Mouse (Mus musculus): ENCODE measurements around the gene Cic. TPM values are rescaled to one million over a fixed set of nuclear protein-coding genes. Genes with fewer than 3 reads are reported as not detected.

Cic gene
- polyA plus RNA-seq, 1 experiment from 2014 or later: 31.5 TPM

DNA sequence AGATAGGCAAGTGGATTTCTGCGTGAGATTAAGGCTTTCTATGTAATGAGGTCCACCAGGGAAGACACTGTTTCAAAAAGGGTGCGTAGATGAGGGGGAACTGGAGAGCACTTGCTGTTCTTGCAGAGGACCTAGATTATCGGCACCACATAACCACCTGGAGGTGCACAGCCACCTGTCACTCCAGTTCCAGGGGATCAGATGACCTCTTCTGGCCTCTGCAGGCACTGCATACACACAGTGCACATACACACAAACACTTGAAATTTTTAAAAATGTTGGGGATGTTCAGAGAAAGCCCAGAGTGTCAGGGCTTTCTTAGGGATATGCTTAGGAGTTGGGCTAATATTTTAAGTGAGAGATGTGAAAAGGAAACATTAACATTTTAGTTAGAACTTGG lies 22.4 kb downstream of the Cic start:
- Histone ChIP-seq H3K36me3 (ENCODE audit: control insufficient read depth, insufficient read depth, low read length) (peaks cover 75% of the 10 kb centered on the region), H3K4me3 (ENCODE audit: low read depth, low read length) (no peak overlapping the region), H3K9me3 (replicated peaks; ENCODE audit: control insufficient read depth, low read length) (no peaks in the 10 kb centered on the region; the same call in 1 of the 2 replicates), H3K27ac (ENCODE audit: low read depth, low read length) (no peak overlapping the region), H3K4me2 (no peak overlapping the region), H3K27me3 (ENCODE audit: control insufficient read depth, insufficient read depth, low read length) (no peaks in the 10 kb centered on the region), H3K9ac (ENCODE audit: low read depth, low read length) (no peak overlapping the region), H3K4me1 (ENCODE audit: control insufficient read depth, insufficient read depth, low read length) (peaks cover 11% of the 10 kb centered on the region)
- 88% methylated on average over 3 of the region's 3 CpGs for WGBS (ENCODE audit: insufficient replicate concordance)
- no peak for ATAC-seq (replicated peaks; ENCODE audit: insufficient number of reproducible peaks, low FRiP score, low TSS enrichment)

DNA sequence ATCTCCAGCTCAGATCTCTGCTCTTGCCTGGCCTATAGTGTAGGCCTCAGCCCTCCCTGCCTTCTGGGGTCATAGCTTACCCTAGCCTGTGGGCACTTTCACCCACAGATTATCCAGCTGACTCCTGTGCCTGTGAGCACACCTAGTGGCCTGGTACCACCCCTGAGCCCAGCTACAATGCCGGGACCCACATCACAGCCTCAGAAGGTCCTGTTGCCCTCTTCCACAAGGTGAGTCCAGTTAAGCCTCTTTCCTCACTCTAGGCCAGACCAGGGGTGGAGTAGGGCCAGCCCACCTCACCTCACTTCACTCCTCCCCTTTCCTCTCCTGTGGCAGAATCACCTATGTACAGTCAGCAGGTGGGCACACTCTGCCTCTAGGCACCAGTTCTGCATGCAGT lies 23.0 kb downstream of the Cic start:
- H3K27ac ChIP-seq (ENCODE audit: low read depth, low read length): no peak overlapping the region
- H3K27me3 ChIP-seq (ENCODE audit: control insufficient read depth, insufficient read depth, low read length): no peaks in the 10 kb centered on the region
- H3K4me2 ChIP-seq: no peak overlapping the region
- H3K9ac ChIP-seq (ENCODE audit: low read depth, low read length): no peak overlapping the region
- H3K4me1 ChIP-seq (ENCODE audit: control insufficient read depth, insufficient read depth, low read length): peaks cover 9% of the 10 kb centered on the region
- ATAC-seq (replicated peaks; ENCODE audit: insufficient number of reproducible peaks, low FRiP score, low TSS enrichment): no peak
- peaks cover 75% of the 10 kb centered on the region for H3K36me3 ChIP-seq (ENCODE audit: control insufficient read depth, insufficient read depth, low read length)
- H3K4me3 ChIP-seq (ENCODE audit: low read depth, low read length): no peak overlapping the region
- WGBS (ENCODE audit: insufficient replicate concordance): 92% methylated on average over 1 of the region's 1 CpGs
- no peaks in the 10 kb centered on the region; the same call in 1 of the 2 replicates for H3K9me3 ChIP-seq (replicated peaks; ENCODE audit: control insufficient read depth, low read length)

DNA sequence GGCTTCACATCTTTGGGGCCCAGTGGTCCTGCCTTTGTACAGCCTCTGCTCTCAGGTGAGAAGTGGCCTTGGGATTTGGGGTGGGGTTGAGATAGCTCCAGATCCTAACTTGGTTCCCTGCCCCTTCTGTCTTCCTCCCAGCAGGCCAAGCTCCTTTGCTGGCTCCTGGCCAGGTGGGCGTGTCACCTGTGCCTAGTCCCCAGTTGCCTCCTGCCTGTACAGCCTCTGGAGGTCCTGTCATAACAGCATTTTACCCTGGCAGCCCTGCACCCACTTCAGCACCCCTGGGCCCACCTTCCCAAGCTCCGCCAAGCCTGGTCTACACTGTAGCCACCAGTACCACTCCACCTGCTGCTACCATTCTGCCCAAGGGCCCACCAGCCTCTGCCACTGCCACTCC lies 23.4 kb downstream of the Cic start:
- Histone ChIP-seq H3K9me3 (replicated peaks; ENCODE audit: control insufficient read depth, low read length) (no peaks in the 10 kb centered on the region; the same call in 1 of the 2 replicates), H3K4me2 (no peak overlapping the region), H3K4me1 (ENCODE audit: control insufficient read depth, insufficient read depth, low read length) (peaks cover 9% of the 10 kb centered on the region), H3K27ac (ENCODE audit: low read depth, low read length) (no peak overlapping the region), H3K27me3 (ENCODE audit: control insufficient read depth, insufficient read depth, low read length) (no peaks in the 10 kb centered on the region), H3K9ac (ENCODE audit: low read depth, low read length) (no peak overlapping the region), H3K36me3 (ENCODE audit: control insufficient read depth, insufficient read depth, low read length) (peaks cover 72% of the 10 kb centered on the region), H3K4me3 (ENCODE audit: low read depth, low read length) (no peak overlapping the region)
- 94% methylated on average over 2 of the region's 2 CpGs for WGBS (ENCODE audit: insufficient replicate concordance)
- ATAC-seq (replicated peaks; ENCODE audit: insufficient number of reproducible peaks, low FRiP score, low TSS enrichment): peak; percentile 8; the same call in 1 of the 2 replicates

DNA sequence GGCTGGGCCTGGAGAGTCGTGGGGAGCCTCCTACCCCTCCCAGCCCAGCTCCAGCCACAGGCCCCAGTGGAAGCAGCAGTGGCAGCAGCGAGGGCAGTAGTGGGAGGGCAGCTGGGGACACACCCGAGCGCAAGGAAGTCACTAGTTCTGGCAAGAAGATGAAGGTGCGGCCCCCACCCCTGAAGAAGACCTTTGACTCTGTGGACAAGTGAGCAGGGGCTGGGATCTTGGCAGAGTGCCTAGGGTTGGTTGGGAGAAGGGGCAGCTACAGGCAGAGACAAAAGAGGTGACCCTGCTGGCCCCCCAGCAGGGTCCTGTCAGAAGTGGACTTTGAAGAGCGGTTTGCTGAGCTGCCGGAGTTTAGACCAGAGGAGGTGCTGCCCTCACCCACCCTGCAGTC lies 24.6 kb downstream of the Cic start:
- H3K9me3 ChIP-seq (replicated peaks; ENCODE audit: control insufficient read depth, low read length): no peaks in the 10 kb centered on the region; the same call in 1 of the 2 replicates
- no peak for ATAC-seq (replicated peaks; ENCODE audit: insufficient number of reproducible peaks, low FRiP score, low TSS enrichment)
- no peak overlapping the region for H3K9ac ChIP-seq (ENCODE audit: low read depth, low read length)
- H3K4me2 ChIP-seq: no peak overlapping the region
- H3K36me3 ChIP-seq (ENCODE audit: control insufficient read depth, insufficient read depth, low read length): peaks cover 61% of the 10 kb centered on the region
- peaks cover 18% of the 10 kb centered on the region for H3K4me1 ChIP-seq (ENCODE audit: control insufficient read depth, insufficient read depth, low read length)
- no peak overlapping the region for H3K27ac ChIP-seq (ENCODE audit: low read depth, low read length)
- H3K27me3 ChIP-seq (ENCODE audit: control insufficient read depth, insufficient read depth, low read length): no peaks in the 10 kb centered on the region
- WGBS (ENCODE audit: insufficient replicate concordance): 67% methylated on average over 7 of the region's 7 CpGs
- no peak overlapping the region for H3K4me3 ChIP-seq (ENCODE audit: low read depth, low read length)

DNA sequence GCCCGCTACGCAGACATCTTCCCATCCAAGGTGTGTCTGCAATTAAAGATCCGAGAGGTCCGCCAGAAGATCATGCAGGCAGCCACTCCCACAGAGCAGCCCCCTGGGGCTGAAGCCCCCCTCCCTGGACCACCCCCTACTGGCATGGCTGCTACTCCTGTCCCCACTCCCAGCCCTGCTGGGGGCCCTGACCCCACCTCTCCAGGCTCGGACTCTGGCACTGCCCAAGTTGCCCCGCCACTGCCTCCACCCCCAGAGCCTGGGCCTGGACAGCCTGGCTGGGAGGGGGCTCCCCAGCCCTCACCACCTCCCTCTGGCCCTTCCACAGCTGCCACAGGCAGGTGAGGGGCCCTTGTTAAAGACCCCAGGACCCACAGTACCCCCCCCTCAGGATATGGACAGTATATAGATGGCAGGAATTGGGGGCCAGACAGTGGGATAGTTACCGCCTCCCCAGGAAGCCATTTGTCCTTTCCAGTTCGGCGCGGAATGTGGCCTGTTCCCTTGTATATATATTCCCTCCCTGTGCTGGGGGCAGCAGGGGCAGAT lies 25.8 kb downstream of the Cic start:
- no peaks in the 10 kb centered on the region; the same call in 1 of the 2 replicates for H3K9me3 ChIP-seq (replicated peaks; ENCODE audit: control insufficient read depth, low read length)
- WGBS (ENCODE audit: insufficient replicate concordance): 80% methylated on average over 10 of the region's 10 CpGs
- peaks cover 51% of the 10 kb centered on the region for H3K36me3 ChIP-seq (ENCODE audit: control insufficient read depth, insufficient read depth, low read length)
- 0 out of 2 replicates have a peak overlapping the region, but pooled peaks have one; percentile 43 for H3K9ac ChIP-seq (ENCODE audit: low read depth, low read length)
- H3K27me3 ChIP-seq (ENCODE audit: control insufficient read depth, insufficient read depth, low read length): no peaks in the 10 kb centered on the region
- no peak overlapping the region for H3K4me3 ChIP-seq (ENCODE audit: low read depth, low read length)
- H3K27ac ChIP-seq (ENCODE audit: low read depth, low read length): peak overlapping the region; percentile 41; the same call in 1 of the 2 replicates
- ATAC-seq (replicated peaks; ENCODE audit: insufficient number of reproducible peaks, low FRiP score, low TSS enrichment): no peak
- peaks cover 18% of the 10 kb centered on the region for H3K4me1 ChIP-seq (ENCODE audit: control insufficient read depth, insufficient read depth, low read length)
- H3K4me2 ChIP-seq: no peak overlapping the region

DNA sequence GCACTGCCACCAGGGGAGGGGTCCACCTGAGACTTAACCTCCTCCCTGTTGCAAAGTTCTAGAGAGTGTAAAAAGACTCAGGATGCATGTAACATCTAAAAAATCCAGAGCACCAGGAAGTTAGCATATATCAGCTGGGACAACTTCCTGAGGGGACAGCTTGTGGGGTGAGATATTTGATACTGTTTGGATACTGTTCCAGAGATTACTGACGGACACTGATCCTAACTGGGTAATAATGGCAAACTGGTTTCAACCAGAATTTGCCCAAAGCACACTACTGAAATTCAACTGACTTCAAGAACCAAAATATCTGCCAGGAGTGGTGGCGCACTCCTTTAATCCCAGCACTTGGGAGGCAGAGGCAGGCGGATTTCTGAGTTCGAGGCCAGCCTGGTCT lies 27.0 kb downstream of the Cic start:
- no peaks in the 10 kb centered on the region for H3K27me3 ChIP-seq (ENCODE audit: control insufficient read depth, insufficient read depth, low read length)
- H3K4me3 ChIP-seq (ENCODE audit: low read depth, low read length): no peak overlapping the region
- no peaks in the 10 kb centered on the region for H3K9me3 ChIP-seq (replicated peaks; ENCODE audit: control insufficient read depth, low read length)
- H3K4me1 ChIP-seq (ENCODE audit: control insufficient read depth, insufficient read depth, low read length): peaks cover 18% of the 10 kb centered on the region
- ATAC-seq (replicated peaks; ENCODE audit: insufficient number of reproducible peaks, low FRiP score, low TSS enrichment): no peak
- H3K9ac ChIP-seq (ENCODE audit: low read depth, low read length): no peak overlapping the region
- H3K36me3 ChIP-seq (ENCODE audit: control insufficient read depth, insufficient read depth, low read length): peaks cover 38% of the 10 kb centered on the region
- H3K27ac ChIP-seq (ENCODE audit: low read depth, low read length): no peak overlapping the region
- no peak overlapping the region for H3K4me2 ChIP-seq
- 86% methylated on average over 4 of the region's 4 CpGs for WGBS (ENCODE audit: insufficient replicate concordance)

DNA sequence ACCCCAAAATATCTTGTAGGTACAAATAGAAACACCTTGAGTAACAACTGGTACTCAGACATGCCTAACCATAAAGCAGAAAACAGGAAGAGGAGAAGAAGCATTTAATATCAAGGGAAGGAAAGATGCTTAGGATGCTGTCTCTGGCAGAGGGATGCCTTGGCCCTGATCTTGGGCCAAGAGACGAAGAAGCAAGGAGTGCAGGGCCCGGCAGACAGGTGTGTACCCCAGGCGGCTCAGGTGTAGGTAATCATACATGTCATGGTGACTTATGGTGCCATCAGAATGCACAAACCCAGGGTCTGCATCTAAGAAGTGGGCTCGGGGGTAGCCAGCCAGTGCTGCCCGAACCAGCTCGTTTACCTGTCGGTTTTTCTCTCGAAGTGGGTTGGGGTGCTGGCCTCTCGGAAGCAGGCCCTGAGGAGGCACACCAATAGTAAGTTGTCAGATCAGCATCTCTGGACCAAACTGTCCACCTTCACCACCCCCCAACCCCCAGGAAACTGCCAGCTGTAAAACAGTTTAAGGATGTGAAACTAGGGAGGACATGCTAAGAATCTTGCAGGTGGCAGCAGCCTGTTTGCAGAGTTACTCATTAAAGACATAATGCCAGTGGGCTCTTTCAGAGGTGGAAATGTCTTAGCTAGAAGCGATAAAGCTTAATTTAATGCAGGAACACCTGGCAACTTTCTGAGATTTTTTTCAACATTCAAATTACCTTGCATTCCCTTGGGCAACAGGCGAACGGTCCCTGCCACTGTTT lies 27.6 kb downstream of the Cic start:
- ATAC-seq (replicated peaks; ENCODE audit: insufficient number of reproducible peaks, low FRiP score, low TSS enrichment): no peak
- Histone ChIP-seq H3K27me3 (ENCODE audit: control insufficient read depth, insufficient read depth, low read length) (no peaks in the 10 kb centered on the region), H3K36me3 (ENCODE audit: control insufficient read depth, insufficient read depth, low read length) (peaks cover 32% of the 10 kb centered on the region), H3K9ac (ENCODE audit: low read depth, low read length) (no peak overlapping the region), H3K4me3 (ENCODE audit: low read depth, low read length) (no peak overlapping the region), H3K9me3 (replicated peaks; ENCODE audit: control insufficient read depth, low read length) (no peaks in the 10 kb centered on the region), H3K4me2 (no peak overlapping the region), H3K27ac (ENCODE audit: low read depth, low read length) (no peak overlapping the region), H3K4me1 (ENCODE audit: control insufficient read depth, insufficient read depth, low read length) (peaks cover 18% of the 10 kb centered on the region)
- WGBS (ENCODE audit: insufficient replicate concordance): 86% methylated on average over 12 of the region's 12 CpGs

DNA sequence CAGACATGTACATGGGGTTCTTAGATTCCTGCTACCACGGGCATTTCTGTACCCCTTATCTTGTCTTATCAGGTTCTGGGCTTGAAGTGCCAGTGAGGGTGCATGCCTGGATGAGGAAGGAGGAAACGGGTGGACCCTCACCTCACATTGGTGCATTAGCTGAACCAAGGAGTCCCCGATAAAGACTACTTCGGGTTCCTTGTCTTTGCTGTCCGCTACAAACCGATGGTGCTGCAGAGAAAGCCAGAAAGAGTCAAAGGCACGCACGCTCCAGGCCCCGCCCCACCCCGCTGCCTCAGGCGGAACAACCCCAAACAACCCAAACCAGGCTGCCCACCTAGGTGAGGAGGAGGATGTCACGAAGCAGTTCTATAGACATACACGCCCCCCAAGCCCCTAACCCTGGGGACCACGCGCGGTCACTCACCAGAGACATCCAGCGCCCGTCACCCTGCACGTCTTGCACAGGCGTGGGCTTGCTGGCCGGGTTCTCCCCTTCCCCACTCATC lies 29.5 kb downstream of the Cic start:
- H3K4me2 ChIP-seq: peak overlapping the region; percentile 94
- H3K27ac ChIP-seq (ENCODE audit: low read depth, low read length): peak overlapping the region; percentile 95
- 1% methylated on average over 21 of the region's 21 CpGs for WGBS (ENCODE audit: insufficient replicate concordance)
- ATAC-seq (replicated peaks; ENCODE audit: insufficient number of reproducible peaks, low FRiP score, low TSS enrichment): peak; percentile 20; the same call in 1 of the 2 replicates
- H3K27me3 ChIP-seq (ENCODE audit: control insufficient read depth, insufficient read depth, low read length): no peaks in the 10 kb centered on the region
- H3K9me3 ChIP-seq (replicated peaks; ENCODE audit: control insufficient read depth, low read length): no peaks in the 10 kb centered on the region
- H3K4me1 ChIP-seq (ENCODE audit: control insufficient read depth, insufficient read depth, low read length): peaks cover 15% of the 10 kb centered on the region
- peaks cover 21% of the 10 kb centered on the region for H3K36me3 ChIP-seq (ENCODE audit: control insufficient read depth, insufficient read depth, low read length)
- H3K9ac ChIP-seq (ENCODE audit: low read depth, low read length): peak overlapping the region; percentile 85
- peak overlapping the region; percentile 83 for H3K4me3 ChIP-seq (ENCODE audit: low read depth, low read length)

Measured in heart, embryonic 11.5 days (tissue).